Mouse (Mus musculus) erythroblast, embryonic 14.5 days (primary cell): ENCODE data around the gene Gak.

Experiments used
- GATA1 ChIP-seq: IDR thresholded peaks from 2 replicates; pipeline ENCODE4 v1.6.1; 2012; ENCODE audit warnings: low read length, inconsistent platforms, mixed read lengths
- TAL1 ChIP-seq: IDR thresholded peaks from 3 replicates; pipeline ENCODE4 v1.6.1; 2012; ENCODE audit warnings: low read length, inconsistent platforms, mixed read lengths

DNA sequence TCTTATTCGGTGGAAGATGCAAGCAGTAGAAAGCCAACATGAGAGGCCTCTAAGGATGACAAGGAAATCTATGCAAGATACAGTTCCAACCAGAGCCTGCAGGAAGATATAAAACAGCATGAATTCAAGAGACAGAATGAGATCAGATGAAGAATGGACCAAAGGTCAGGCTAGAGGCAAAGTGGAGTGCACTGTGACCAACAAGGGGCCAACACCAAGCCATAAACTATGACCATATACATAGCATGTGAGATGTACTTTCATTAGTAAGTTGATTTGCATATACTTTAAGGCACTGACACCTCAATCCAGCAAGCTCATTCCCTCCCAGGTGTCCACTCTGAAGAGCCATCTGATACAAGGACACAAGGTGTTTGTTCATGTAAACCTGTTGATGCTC is 19.1 kb downstream of the Gak start:
- TF ChIP-seq GATA1 (no peak), TAL1 (no peak)
